Mouse (Mus musculus) bone marrow, adult 2 months (tissue): ENCODE results near the gene Gm49378. TPM values are rescaled to one million over a fixed set of nuclear protein-coding genes. Genes with fewer than 3 reads are reported as not detected.
A peak's percentile ranks its signal among the peaks of the same experiment; 100 is the strongest.

Source experiments
- H3K27ac ChIP-seq: fragments of 200-500 bp; 2 replicates; pipeline ENCODE4 v1.5.1; 2012; ENCODE audit warnings: low read depth, mild to moderate bottlenecking, control low read depth, inconsistent platforms, low read length; ENCODE audit not compliant: control insufficient read depth, poor library complexity, insufficient read depth
- H3K4me1 ChIP-seq: fragments of 200-500 bp; 2 replicates; pipeline ENCODE4 v1.6.1; 2011; ENCODE audit warnings: low read length; ENCODE audit not compliant: control insufficient read depth, insufficient read depth
- H3K4me3 ChIP-seq: fragments of 200-500 bp; replicated peaks from 2 replicates; pipeline ENCODE3; 2011; ENCODE audit warnings: mild to moderate bottlenecking, low read depth, low read length, control low read depth; ENCODE audit not compliant: control insufficient read depth
- CTCF ChIP-seq: fragments of 200-500 bp; IDR thresholded peaks from 2 replicates; pipeline ENCODE4 v1.5.1; 2011; ENCODE audit warnings: low read length, control low read depth; ENCODE audit not compliant: control insufficient read depth, insufficient read depth
- POLR2A ChIP-seq: fragments of 200-500 bp; IDR thresholded peaks from 2 replicates; pipeline ENCODE4 v1.6.1; 2011; ENCODE audit warnings: low read depth, mild to moderate bottlenecking, control low read depth, low read length, borderline replicate concordance; ENCODE audit not compliant: control insufficient read depth
- WGBS: fragments of 180-500 bp; shearing (Covaris S2); methylation state at CpG from one replicate; pipeline ENCODE4 v1.1.7; 2018; 5-methylcytosine and 5-hydroxymethylcytosine counted together
- polyA plus RNA-seq: library from polyadenylated mRNA; stranded (reverse); fragments of >200 nt; gene quantifications from 2 replicates; pipeline ENCODE4 v1.2.4, GENCODE M21; 2011; ENCODE audit warnings: low replicate concordance; ENCODE audit not compliant: missing spikeins, insufficient read depth, insufficient read length

The Gm49378 gene
- polyA plus RNA-seq = 2.0 and 5.8 TPM in 2 replicates

DNA sequence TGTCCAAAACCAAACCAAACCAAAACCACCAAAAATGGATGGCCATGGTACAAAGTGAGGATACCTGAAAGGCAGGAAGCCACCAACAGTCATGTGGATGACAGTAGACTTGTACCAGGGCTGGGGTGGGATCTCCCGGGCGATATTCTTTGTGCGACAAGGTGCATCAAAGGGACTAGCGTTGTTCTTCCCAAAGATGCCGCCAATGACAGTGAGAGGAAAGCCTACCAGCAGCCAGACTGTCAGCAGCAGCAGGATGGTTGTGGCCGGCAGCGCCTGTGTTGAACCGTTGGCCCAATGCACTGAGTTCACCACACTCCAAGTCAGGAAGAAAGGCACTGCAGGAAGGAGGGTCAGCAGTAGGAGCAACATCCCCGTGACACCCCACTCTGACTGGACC is at the start of gene Gm49378:
Gm49378 (minus strand) TSS at position 101 of the 400 bp plus-strand sequence.
- H3K27ac ChIP-seq = no peak within 1 kb of the TSS
- no peak within 1 kb of the TSS for H3K4me3 ChIP-seq
- H3K4me1 ChIP-seq = peaks cover 4% of the 10 kb centered on the region
- WGBS = 94% methylated on average over 9 of the region's 9 CpGs
- TF ChIP-seq POLR2A (no peak), CTCF (no peak)

DNA sequence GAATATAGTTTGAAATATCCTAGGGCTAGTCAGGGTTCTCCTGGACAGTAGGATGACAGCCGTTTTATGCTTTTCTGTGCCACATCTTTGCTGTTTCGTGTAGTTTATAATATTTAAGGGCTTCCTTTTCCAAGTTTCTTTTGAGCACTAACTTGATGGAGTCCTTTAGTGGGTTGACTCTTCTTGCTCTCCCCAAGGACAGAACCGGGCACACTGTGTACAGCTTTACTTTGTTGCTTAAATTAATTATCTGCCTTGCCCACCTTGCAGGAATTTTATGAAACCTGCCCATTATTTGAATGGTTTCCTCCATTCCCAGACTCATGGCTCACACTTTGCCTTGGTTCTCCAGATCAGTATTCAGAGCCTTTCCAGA is 44.4 kb upstream of the Gm49378 start:
- H3K27ac ChIP-seq = peak overlapping the region; percentile 96
- H3K4me3 ChIP-seq = peak overlapping the region; percentile 74
- no peak for TF ChIP-seq POLR2A
- 8% methylated on average over 3 of the region's 3 CpGs for WGBS
- H3K4me1 ChIP-seq = no peaks in the 10 kb centered on the region

DNA sequence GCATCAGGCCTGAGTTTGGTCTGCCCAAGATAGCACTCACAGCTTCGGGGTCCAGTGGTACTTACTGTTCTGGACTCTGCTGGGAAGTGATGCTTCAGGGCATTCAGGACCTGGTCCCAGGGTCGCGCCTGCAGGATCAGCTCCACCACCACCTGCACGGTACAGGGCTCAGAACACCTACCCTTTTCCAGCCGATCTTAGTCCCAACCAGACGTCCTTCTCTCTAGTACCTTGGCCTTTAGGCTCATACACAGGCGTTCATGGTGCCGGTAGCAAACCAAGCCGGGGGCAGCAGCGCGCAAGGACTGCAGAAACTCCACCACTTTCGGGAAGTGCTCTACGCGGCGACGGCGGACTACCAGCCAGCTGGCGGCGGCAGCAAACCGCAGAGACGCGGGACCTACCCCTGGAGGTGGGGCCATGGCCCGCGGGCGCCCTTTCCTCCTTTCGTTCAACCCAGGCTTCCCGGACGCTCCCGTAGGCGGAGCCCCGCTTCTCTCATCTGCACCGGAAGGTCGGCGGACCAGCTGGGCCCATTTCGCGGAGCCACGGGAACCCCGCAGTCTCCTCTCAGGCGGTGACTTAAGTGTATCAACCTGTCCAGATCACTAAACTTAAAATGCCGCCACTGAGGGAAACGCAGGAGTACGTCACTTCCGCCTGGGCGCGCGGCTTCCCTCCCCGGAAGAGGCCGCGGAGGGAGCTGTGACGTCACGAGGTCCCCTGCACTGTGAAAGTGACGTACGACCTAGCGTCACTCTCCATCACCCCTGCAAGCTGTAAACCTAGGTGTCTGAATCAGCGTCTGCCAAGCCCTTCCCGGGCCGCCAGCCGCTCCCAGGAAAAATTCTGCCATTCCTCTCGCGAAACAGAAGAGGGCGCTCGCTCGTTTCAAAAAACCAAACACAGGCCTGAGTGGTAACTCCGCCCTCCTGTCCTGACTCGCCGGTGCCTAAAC is 43.7 kb upstream of the Gm49378 start, which contains the start of gene Tinf2:
Tinf2 (minus strand) TSS at position 661 of the 958 bp plus-strand sequence.
- under 1% methylated on average over 66 of the region's 66 CpGs for WGBS
- Histone ChIP-seq H3K27ac (peak within 1 kb of the TSS; percentile 96), H3K4me3 (peak within 1 kb of the TSS; percentile 74), H3K4me1 (no peaks in the 10 kb centered on the region)
- TF ChIP-seq CTCF = peak; percentile 67
- peak; percentile 58; the same call in 1 of the 2 replicates for TF ChIP-seq POLR2A

DNA sequence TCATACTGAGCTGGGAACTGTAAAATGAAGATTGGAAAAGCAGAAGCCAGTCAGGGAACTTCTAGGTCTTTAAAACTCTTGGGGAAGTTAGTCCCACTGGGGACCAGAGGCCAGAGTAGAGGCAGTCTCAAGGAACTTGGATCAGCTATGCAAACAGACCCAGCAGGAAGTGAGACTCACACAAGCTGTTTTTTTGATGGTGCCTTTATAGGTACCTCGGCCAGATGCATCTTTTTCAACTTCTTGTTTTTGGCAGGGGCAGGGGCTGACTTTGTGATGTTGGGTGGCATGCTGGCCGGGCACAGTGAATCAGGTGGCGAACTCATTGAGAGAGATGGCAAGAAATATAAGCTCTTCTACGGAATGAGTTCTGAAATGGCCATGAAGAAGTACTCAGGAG is 39.9 kb upstream of the Gm49378 start:
- H3K4me1 ChIP-seq = no peaks in the 10 kb centered on the region
- 66% methylated on average over 4 of the region's 4 CpGs for WGBS
- no peak overlapping the region for H3K4me3 ChIP-seq
- no peak overlapping the region for H3K27ac ChIP-seq
- TF ChIP-seq CTCF = no peak
- TF ChIP-seq POLR2A = no peak

DNA sequence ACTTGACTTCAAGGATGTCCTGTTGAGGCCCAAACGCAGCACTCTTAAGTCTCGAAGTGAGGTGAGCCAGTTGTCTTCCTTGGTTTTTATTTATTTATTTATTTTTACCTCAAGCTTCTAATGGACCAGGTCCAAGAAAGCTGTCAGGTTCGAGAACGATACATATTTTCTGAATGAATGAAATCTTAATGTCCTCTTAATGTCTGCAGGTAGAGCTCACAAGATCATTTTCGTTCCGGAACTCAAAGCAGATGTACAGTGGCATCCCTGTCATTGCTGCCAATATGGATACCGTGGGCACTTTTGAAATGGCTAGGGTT is 35.0 kb upstream of the Gm49378 start:
- no peak for TF ChIP-seq CTCF
- no peak for TF ChIP-seq POLR2A
- Histone ChIP-seq H3K4me1 (no peaks in the 10 kb centered on the region; the same call in 1 of the 2 replicates), H3K4me3 (peak overlapping the region; percentile 75), H3K27ac (no peak overlapping the region)
- 53% methylated on average over 7 of the region's 7 CpGs for WGBS

DNA sequence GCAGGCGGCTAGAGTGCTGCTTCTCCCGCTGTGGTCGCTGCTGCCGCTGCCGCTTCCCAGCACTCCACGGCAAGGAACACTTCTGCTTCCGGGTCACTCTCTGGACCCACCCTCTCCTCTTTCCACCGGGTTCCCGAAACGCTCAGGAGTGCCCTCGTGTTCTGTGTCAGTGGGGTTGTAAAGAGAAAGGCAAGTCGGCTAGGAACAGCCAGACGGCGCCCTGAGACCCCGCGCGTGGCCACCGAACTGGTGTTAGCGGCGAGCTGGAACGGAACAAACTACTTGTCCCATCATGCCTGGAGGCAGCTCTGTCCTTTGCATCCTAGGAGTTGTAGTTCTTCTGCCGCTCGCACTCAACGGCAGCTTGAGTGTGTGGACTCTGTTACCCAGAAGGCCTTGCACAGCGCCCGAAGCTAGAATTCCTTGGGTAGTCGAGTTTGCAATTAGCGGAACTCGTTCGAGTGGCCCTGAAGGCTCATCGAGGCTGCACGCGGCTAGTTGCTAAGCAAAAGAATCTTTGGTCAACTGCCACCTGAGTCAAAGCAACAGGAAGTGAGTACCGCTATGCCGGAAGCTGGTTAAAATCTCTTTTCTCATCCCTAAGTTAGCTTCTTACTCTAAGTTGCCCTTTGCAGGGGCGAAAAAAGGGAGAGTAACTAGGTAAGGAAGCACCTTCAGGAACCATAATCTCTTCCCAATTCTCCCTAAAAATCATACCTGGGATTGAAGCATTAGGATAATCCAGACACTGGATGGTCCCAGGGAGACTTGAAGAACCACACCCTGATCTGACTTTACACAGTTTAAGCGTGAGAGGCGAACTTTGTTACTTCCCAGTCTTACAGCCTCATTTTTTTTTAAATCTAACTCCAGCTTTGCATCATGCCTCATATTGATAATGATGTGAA is 34.4 kb upstream of the Gm49378 start, which contains the start of the genes Gmpr2 and Nedd8:
Gmpr2 (plus strand) TSS at position 109 of the 908 bp plus-strand sequence.
Nedd8 (minus strand) TSS at position 292 of the 908 bp plus-strand sequence.
- Histone ChIP-seq H3K4me3 (peak within 1 kb of the TSS; percentile 75), H3K27ac (peak within 1 kb of the TSS; percentile 80), H3K4me1 (no peaks in the 10 kb centered on the region; the same call in 1 of the 2 replicates)
- TF ChIP-seq POLR2A (peak; percentile 63; the same call in 1 of the 2 replicates), CTCF (0 out of 2 replicates have a peak, but pooled peaks have one; percentile 7)
- under 1% methylated on average over 38 of the region's 38 CpGs for WGBS

DNA sequence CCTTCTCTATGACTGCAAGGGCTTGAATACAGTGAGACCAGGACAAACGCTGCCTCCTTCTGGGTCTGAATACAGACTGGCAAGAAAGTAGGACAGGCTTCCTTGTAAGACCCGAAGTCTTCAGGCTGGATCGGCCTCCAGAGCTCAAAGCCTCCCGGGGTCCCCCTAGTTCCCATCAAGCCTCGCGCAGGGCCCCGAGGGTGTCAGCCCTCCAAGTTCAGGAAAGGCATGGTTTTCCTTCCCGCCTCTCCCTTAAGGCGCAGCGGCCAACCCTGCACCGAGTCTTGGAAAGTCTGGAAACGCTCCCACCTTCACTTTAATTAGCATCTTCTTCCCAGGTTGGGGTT is 33.8 kb upstream of the Gm49378 start:
- TF ChIP-seq POLR2A = no peak
- TF ChIP-seq CTCF = no peak
- under 1% methylated on average over 12 of the region's 12 CpGs for WGBS
- Histone ChIP-seq H3K4me1 (no peaks in the 10 kb centered on the region; the same call in 1 of the 2 replicates), H3K4me3 (peak overlapping the region; percentile 75), H3K27ac (peak overlapping the region; percentile 80)
